Mouse (Mus musculus): ENCODE data around the gene Polh. TPM values are rescaled to one million over a fixed set of nuclear protein-coding genes. Genes with fewer than 3 reads are reported as not detected.

The Polh gene
- polyA plus RNA-seq (2015; fragmentation: Nextera tagmentation; extraction: Ambion mirVana), result 13.4 and 14.8 TPM in 2 replicates

- Histone ChIP-seq H3K27ac (peak within 1 kb of the TSS; percentile 91), H3K36me3 (peaks cover 9% of the 10 kb centered on the region; the same call in 1 of the 2 replicates), H3K4me3 (replicated peaks) (peak within 1 kb of the TSS; percentile 84), H3K4me2 (replicated peaks) (peak within 1 kb of the TSS; percentile 81), H3K4me1 (replicated peaks) (peaks cover 8% of the 10 kb centered on the region; the same call in 1 of the 2 replicates), H3K27me3 (replicated peaks) (no peaks in the 10 kb centered on the region), H3K9me3 (no peaks in the 10 kb centered on the region), H3K9ac (peak within 1 kb of the TSS; percentile 82)
- peak; percentile 97 for ATAC-seq
- under 1% methylated on average over 66 of the region's 66 CpGs for WGBS
Observed at GRCm38 (mm10) chr17:46202421-46203071, at the start of gene Polh, which contains the start of gene Xpo5. Gene Polh, minus strand, starts transcription at chr17:46202645. Gene Xpo5, plus strand, starts transcription at chr17:46202782.

DNA sequence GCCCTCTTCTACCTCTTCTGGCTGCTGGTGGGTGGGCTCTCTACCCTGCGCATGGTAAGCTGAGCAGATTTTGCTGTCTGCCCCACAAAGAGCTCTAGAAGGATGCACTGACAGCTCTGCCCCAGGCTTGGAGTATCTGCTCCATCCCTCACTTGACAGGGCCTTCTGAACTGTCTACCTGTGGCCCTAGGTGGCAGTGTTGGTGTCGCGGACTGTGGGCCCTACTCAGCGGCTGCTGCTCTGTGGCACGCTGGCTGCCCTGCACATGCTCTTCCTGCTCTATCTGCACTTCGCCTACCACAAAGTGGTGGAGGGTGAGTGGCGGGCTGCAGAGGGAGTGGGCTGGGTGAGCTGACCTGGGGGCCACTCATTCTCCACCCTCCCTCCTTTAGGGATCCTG is 48.7 kb upstream of the Polh start:
- Histone ChIP-seq H3K9ac (no peak overlapping the region), H3K36me3 (peaks cover 27% of the 10 kb centered on the region), H3K4me1 (replicated peaks) (peaks cover 27% of the 10 kb centered on the region), H3K9me3 (no peaks in the 10 kb centered on the region), H3K4me2 (replicated peaks) (no peak overlapping the region), H3K4me3 (replicated peaks) (no peak overlapping the region), H3K27ac (no peak overlapping the region), H3K27me3 (replicated peaks) (peaks cover 18% of the 10 kb centered on the region)
- ATAC-seq, result no peak
- 79% methylated on average over 7 of the region's 7 CpGs for WGBS

GRCm38 (mm10) chr17:46248189-46248522 is 45.7 kb upstream of the Polh start:
- Histone ChIP-seq H3K9me3 (no peaks in the 10 kb centered on the region), H3K4me2 (replicated peaks) (peak overlapping the region; percentile 68), H3K4me3 (replicated peaks) (peak overlapping the region; percentile 89), H3K9ac (peak overlapping the region; percentile 98), H3K27ac (peak overlapping the region; percentile 70), H3K27me3 (replicated peaks) (no peaks in the 10 kb centered on the region), H3K36me3 (peaks cover 45% of the 10 kb centered on the region), H3K4me1 (replicated peaks) (peaks cover 17% of the 10 kb centered on the region)
- WGBS, result under 1% methylated on average over 37 of the region's 37 CpGs
- peak; percentile 69 for ATAC-seq

DNA sequence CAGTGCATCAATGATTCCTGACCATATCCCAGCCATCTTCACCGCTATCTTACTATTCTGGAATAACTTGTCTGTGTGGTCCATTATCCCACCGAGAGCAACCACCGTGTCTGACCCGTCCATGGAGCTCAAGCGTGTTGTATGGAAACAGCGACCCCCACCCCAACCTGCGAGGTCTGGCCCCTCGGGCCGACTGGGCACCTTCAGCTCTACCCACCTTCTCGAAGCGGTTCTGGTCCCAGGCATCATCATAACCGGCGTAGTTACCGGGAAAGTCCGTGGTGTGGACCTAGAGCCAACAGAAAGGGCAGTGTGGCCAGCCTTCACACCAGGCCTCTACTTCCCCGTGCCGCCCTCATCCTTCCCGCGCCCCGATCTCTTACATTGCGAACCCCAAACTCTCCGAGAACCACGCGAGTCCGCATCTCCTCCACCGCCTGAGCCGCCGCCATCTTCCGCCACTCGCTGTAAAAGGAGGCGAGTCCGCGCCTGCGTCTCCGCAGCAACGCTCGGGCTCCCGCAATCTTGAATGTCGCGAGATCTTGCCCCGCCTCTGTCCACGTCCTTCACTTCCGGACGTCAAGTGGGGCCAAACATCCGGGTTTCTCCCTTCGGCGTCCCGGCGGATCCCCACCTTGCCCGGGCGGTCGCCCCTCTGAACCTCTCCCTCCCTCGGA is 45.2 kb upstream of the Polh start, which contains the start of the genes Polr1c and Yipf3:
Gene Polr1c (minus strand): TSS at position 543 of the 677 bp plus-strand sequence.
Gene Yipf3 (plus strand): TSS at position 569 of the 677 bp plus-strand sequence.
- Histone ChIP-seq H3K4me2 (replicated peaks) (peak within 1 kb of the TSS; percentile 68), H3K4me1 (replicated peaks) (peaks cover 19% of the 10 kb centered on the region), H3K9me3 (no peaks in the 10 kb centered on the region), H3K9ac (peak within 1 kb of the TSS; percentile 98), H3K27ac (peak within 1 kb of the TSS; percentile 70), H3K36me3 (peaks cover 50% of the 10 kb centered on the region), H3K4me3 (replicated peaks) (peak within 1 kb of the TSS; percentile 89), H3K27me3 (replicated peaks) (no peaks in the 10 kb centered on the region)
- peak; percentile 95 for ATAC-seq
- under 1% methylated on average over 53 of the region's 53 CpGs for WGBS

DNA sequence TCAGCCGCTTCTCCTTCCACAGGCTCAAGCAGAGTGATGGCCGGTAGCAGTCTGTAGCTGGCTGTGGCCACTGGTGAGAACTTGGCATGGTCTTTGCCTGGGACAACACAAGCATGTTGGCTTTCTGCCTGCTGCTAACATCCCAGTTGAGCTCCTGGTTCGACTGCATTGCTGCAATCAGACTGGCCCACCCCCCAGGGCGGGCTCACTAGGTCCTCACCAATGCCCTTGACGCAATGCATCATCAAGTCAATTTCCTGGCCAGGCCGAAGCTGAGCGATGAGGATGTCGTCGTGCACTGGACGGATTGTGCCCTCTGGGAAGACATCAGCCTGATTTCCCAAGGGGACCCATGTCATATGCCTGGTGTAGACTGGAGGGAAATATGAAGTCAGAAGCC is 42.1 kb upstream of the Polh start:
- Histone ChIP-seq H3K27ac (no peak overlapping the region), H3K4me3 (replicated peaks) (no peak overlapping the region), H3K9me3 (no peaks in the 10 kb centered on the region), H3K4me1 (replicated peaks) (peaks cover 21% of the 10 kb centered on the region), H3K36me3 (peaks cover 50% of the 10 kb centered on the region), H3K9ac (no peak overlapping the region), H3K4me2 (replicated peaks) (no peak overlapping the region), H3K27me3 (replicated peaks) (no peaks in the 10 kb centered on the region)
- no peak for ATAC-seq
- 74% methylated on average over 10 of the region's 10 CpGs for WGBS

GRCm38 (mm10) chr17:46243624-46244023 is 41.2 kb upstream of the Polh start:
- no peaks in the 10 kb centered on the region for H3K27me3 ChIP-seq (replicated peaks)
- H3K9me3 ChIP-seq, result no peaks in the 10 kb centered on the region
- no peak overlapping the region for H3K27ac ChIP-seq
- peaks cover 48% of the 10 kb centered on the region for H3K36me3 ChIP-seq
- H3K9ac ChIP-seq, result no peak overlapping the region
- no peak overlapping the region for H3K4me3 ChIP-seq (replicated peaks)
- no peak overlapping the region for H3K4me2 ChIP-seq (replicated peaks)
- 84% methylated on average over 2 of the region's 2 CpGs for WGBS
- ATAC-seq, result no peak
- peaks cover 11% of the 10 kb centered on the region for H3K4me1 ChIP-seq (replicated peaks)

GRCm38 (mm10) chr17:46242993-46243392 is 40.5 kb upstream of the Polh start:
- Histone ChIP-seq H3K36me3 (peaks cover 52% of the 10 kb centered on the region), H3K27me3 (replicated peaks) (no peaks in the 10 kb centered on the region), H3K9me3 (no peaks in the 10 kb centered on the region), H3K4me2 (replicated peaks) (no peak overlapping the region), H3K4me1 (replicated peaks) (peaks cover 10% of the 10 kb centered on the region), H3K9ac (no peak overlapping the region), H3K27ac (no peak overlapping the region), H3K4me3 (replicated peaks) (no peak overlapping the region)
- 75% methylated on average over 4 of the region's 4 CpGs for WGBS
- ATAC-seq, result no peak

DNA sequence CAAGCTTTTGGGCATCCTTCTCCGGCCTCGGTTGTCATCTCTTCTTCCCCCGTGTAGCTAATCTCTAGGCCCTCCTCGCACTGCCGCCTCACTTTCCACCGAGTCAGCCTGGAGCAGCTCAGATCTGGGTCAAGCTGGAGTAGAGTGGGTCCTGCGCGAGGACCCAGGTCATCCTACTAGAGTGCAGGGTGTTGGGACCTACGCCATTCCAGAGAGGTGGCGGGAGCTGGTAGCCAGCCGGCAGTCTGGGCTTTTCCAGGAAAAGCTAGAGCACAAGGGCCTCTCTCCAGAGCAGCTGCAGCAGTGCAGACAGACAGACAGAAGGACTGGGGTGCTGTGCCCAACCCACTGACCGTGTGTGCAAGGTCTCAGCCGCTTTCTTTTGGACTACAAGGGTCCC is 39.8 kb upstream of the Polh start:
- Histone ChIP-seq H3K9ac (no peak overlapping the region), H3K27me3 (replicated peaks) (no peaks in the 10 kb centered on the region), H3K27ac (no peak overlapping the region), H3K4me3 (replicated peaks) (no peak overlapping the region), H3K36me3 (peaks cover 54% of the 10 kb centered on the region), H3K9me3 (no peaks in the 10 kb centered on the region), H3K4me2 (replicated peaks) (no peak overlapping the region), H3K4me1 (replicated peaks) (peaks cover 10% of the 10 kb centered on the region)
- ATAC-seq, result no peak
- WGBS, result 86% methylated on average over 13 of the region's 13 CpGs

GRCm38 (mm10) chr17:46241471-46241870 is 39.0 kb upstream of the Polh start:
- H3K4me1 ChIP-seq (replicated peaks), result peaks cover 4% of the 10 kb centered on the region; the same call in 1 of the 2 replicates
- H3K4me2 ChIP-seq (replicated peaks), result no peak overlapping the region
- no peak overlapping the region for H3K27ac ChIP-seq
- 59% methylated on average over 11 of the region's 11 CpGs for WGBS
- no peak for ATAC-seq
- peaks cover 62% of the 10 kb centered on the region for H3K36me3 ChIP-seq
- H3K9ac ChIP-seq, result no peak overlapping the region
- H3K9me3 ChIP-seq, result no peaks in the 10 kb centered on the region
- H3K4me3 ChIP-seq (replicated peaks), result no peak overlapping the region
- H3K27me3 ChIP-seq (replicated peaks), result no peaks in the 10 kb centered on the region

DNA sequence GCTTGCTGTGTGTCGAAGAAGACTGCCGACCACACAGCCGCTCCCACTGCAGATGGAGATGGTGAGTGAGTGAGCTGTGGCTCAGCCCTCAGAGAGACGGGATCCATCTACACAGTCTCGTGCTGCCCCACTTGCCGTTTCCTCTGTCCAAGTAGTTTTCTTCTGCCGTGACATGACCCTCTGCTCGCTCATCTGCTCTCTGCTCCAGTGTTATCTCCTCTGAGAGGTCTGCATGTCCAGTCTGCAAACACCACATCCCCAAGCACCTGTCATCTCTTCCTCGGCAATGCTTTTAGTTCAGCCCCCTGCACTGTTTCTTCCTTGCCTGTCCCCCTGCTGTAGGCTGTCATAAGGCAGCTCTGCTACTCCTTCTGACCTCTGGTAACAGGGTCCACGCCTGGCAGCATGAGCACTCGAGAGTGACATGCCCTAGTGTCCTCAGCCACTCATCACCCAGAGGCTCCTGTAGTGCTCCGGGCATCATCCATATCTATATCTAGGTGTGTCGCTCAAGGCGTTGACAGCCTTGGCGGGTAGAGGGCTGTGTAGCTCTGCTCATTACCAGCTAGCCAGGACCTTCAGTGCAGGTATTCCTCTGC is 37.2 kb upstream of the Polh start:
- Histone ChIP-seq H3K4me3 (replicated peaks) (no peak overlapping the region), H3K9me3 (no peaks in the 10 kb centered on the region), H3K36me3 (peaks cover 59% of the 10 kb centered on the region), H3K4me1 (replicated peaks) (peaks cover 4% of the 10 kb centered on the region; the same call in 1 of the 2 replicates), H3K9ac (no peak overlapping the region), H3K27me3 (replicated peaks) (no peaks in the 10 kb centered on the region), H3K27ac (no peak overlapping the region), H3K4me2 (replicated peaks) (no peak overlapping the region)
- no peak for ATAC-seq
- 91% methylated on average over 15 of the region's 15 CpGs for WGBS

DNA sequence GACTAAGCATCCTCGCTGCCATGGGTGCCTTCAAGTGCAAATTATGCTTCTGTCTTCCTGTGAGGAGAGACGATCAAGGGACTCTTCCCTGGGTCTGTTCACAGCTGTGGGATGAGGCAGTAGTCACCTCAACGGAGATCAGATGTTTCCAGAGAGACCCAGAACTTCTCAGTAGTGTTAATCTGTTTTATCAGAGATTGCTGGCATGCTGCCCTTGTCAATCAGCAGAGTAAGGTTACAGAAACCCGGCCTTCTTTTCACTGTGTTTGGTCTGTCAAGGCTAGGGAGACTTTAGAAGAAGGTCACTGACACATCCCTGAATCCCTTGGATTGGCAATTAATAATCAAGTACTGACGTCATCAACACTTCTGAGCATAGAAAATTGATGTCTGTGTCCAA is 35.0 kb upstream of the Polh start:
- no peak overlapping the region for H3K27ac ChIP-seq
- no peaks in the 10 kb centered on the region for H3K9me3 ChIP-seq
- H3K4me2 ChIP-seq (replicated peaks), result no peak overlapping the region
- WGBS, result 79% methylated on average over 5 of the region's 5 CpGs
- H3K4me1 ChIP-seq (replicated peaks), result 0 out of 2 replicates have a peak, but pooled peaks cover under 1% of the 10 kb centered on the region
- no peaks in the 10 kb centered on the region for H3K27me3 ChIP-seq (replicated peaks)
- no peak for ATAC-seq
- H3K36me3 ChIP-seq, result peaks cover 54% of the 10 kb centered on the region
- no peak overlapping the region for H3K4me3 ChIP-seq (replicated peaks)
- H3K9ac ChIP-seq, result no peak overlapping the region

GRCm38 (mm10) chr17:46237079-46237478 is 34.6 kb upstream of the Polh start:
- Histone ChIP-seq H3K4me3 (replicated peaks) (no peak overlapping the region), H3K36me3 (peaks cover 50% of the 10 kb centered on the region), H3K27ac (no peak overlapping the region), H3K4me1 (replicated peaks) (no peaks in the 10 kb centered on the region), H3K27me3 (replicated peaks) (no peaks in the 10 kb centered on the region), H3K4me2 (replicated peaks) (no peak overlapping the region), H3K9ac (no peak overlapping the region), H3K9me3 (no peaks in the 10 kb centered on the region)
- WGBS, result 93% methylated on average over 6 of the region's 6 CpGs
- ATAC-seq, result no peak

Measured in intestine, embryonic 15.5 days (tissue).